Mouse (Mus musculus): ENCODE data around the gene Arhgap33. TPM values are rescaled to one million over a fixed set of nuclear protein-coding genes. Genes with fewer than 3 reads are reported as not detected.

Arhgap33 gene
- polyA plus RNA-seq, 1 experiment, result 276 TPM

DNA sequence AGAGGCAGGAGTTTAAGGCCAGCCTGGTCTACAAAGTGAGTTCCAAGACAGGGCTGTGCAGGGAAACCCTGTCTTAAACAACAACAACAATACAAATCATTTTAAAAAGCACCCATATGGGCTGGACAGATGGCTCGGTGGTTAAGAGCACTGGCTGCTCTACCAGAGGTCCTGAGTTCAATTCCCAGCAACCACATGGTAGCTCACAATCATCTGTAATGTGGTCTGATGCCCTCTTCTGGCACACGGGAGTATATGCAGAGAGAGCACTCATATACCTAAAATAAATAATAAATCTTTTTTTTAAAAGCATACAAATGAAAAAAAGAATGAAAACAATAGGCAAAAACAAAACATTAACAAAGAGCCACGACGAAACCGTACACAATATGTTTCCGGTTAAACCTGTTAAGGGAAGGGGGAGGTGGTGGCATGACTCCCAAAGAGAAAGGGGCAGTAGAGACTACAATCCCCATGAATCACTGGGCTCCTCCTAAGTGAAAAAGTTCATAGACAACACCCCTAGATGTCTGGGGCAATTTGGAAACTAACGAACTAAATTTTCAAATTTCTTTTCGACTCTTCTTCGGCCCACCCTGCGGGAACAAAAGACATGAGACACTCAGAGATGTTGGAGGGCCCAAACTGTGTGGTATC, 16.7 kb upstream of the Arhgap33 start:
- peak; percentile 92 for DNase-seq (ENCODE audit: low read depth)
- TF ChIP-seq POLR2A (IDR thresholded peaks at IDR 0.05; ENCODE audit: borderline replicate concordance, extremely low read depth, insufficient read depth, insufficient read length, poor library complexity, severe bottlenecking) (no peak), CTCF (IDR thresholded peaks at IDR 0.05; ENCODE audit: borderline replicate concordance, extremely low read depth, insufficient read depth, insufficient read length) (peak; percentile 28; the same call in 1 of the 2 replicates)

- DNase-seq (ENCODE audit: low read depth), result no peak
- no peak for TF ChIP-seq CTCF (IDR thresholded peaks at IDR 0.05; ENCODE audit: borderline replicate concordance, extremely low read depth, insufficient read depth, insufficient read length)
- TF ChIP-seq POLR2A (IDR thresholded peaks at IDR 0.05; ENCODE audit: borderline replicate concordance, extremely low read depth, insufficient read depth, insufficient read length, poor library complexity, severe bottlenecking), result no peak
Observed at GRCm38 (mm10) chr7:30550603-30551002, 15.7 kb upstream of the Arhgap33 start.

- no peak for DNase-seq (ENCODE audit: low read depth)
- TF ChIP-seq CTCF (IDR thresholded peaks at IDR 0.05; ENCODE audit: borderline replicate concordance, extremely low read depth, insufficient read depth, insufficient read length), result no peak
- no peak for TF ChIP-seq POLR2A (IDR thresholded peaks at IDR 0.05; ENCODE audit: borderline replicate concordance, extremely low read depth, insufficient read depth, insufficient read length, poor library complexity, severe bottlenecking)
Observed at GRCm38 (mm10) chr7:30549880-30550279, 15.0 kb upstream of the Arhgap33 start.

- no peak for DNase-seq (ENCODE audit: low read depth)
- TF ChIP-seq CTCF (IDR thresholded peaks at IDR 0.05; ENCODE audit: borderline replicate concordance, extremely low read depth, insufficient read depth, insufficient read length), result no peak
- TF ChIP-seq POLR2A (IDR thresholded peaks at IDR 0.05; ENCODE audit: borderline replicate concordance, extremely low read depth, insufficient read depth, insufficient read length, poor library complexity, severe bottlenecking), result no peak
Observed at GRCm38 (mm10) chr7:30544327-30544726, 9.5 kb upstream of the Arhgap33 start.

- no peak for TF ChIP-seq CTCF (IDR thresholded peaks at IDR 0.05; ENCODE audit: borderline replicate concordance, extremely low read depth, insufficient read depth, insufficient read length)
- TF ChIP-seq POLR2A (IDR thresholded peaks at IDR 0.05; ENCODE audit: borderline replicate concordance, extremely low read depth, insufficient read depth, insufficient read length, poor library complexity, severe bottlenecking), result no peak
- no peak for DNase-seq (ENCODE audit: low read depth)
Observed at GRCm38 (mm10) chr7:30540572-30540971, 5.7 kb upstream of the Arhgap33 start.

DNA sequence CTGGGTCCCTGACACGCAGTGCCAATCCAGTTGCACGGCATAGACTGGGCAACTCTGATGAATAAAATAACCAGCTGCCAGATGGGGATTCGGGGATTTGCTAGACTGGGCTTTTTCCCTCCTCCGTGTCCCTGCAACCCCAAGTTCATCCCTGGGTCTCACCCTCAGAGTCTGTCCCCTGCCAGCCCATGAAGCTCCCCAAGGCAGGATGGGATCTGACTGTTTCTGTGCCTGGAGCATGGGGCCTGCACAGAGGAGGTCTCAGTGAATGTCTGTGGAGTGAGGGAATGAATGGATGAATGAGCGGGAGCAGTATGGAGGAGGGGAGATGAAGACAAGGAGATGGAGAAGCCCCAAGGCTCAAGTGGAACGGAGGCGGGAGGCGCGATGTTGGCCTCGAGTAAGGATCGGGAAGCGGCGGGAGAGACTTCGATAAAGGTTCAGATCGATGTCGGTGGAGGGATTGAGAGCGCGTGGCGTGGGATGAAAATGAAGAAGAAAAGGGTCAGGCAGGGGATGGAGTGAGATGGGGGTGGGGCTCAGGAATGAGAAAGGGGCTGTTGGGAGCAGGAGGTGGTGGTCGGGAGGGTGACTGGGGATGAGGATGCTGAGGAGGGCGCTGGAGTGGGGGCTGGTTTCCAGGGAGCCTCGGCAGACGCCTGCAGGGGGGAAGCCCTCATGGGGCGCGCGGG, 773 bp downstream of the Arhgap33 start:
- DNase-seq (ENCODE audit: low read depth), result peak; percentile 68

GRCm38 (mm10) chr7:30532931-30533330, 1.9 kb downstream of the Arhgap33 start:
- peak; percentile 55 for DNase-seq (ENCODE audit: low read depth)
- TF ChIP-seq POLR2A (IDR thresholded peaks at IDR 0.05; ENCODE audit: borderline replicate concordance, extremely low read depth, insufficient read depth, insufficient read length, poor library complexity, severe bottlenecking), result no peak
- no peak for TF ChIP-seq CTCF (IDR thresholded peaks at IDR 0.05; ENCODE audit: borderline replicate concordance, extremely low read depth, insufficient read depth, insufficient read length)

More for the DNA sequence above, 773 bp downstream of the Arhgap33 start:
- TF ChIP-seq CTCF (IDR thresholded peaks at IDR 0.05; ENCODE audit: borderline replicate concordance, extremely low read depth, insufficient read depth, insufficient read length), result no peak
- no peak for TF ChIP-seq POLR2A (IDR thresholded peaks at IDR 0.05; ENCODE audit: borderline replicate concordance, extremely low read depth, insufficient read depth, insufficient read length, poor library complexity, severe bottlenecking)

- no peak for TF ChIP-seq POLR2A (IDR thresholded peaks at IDR 0.05; ENCODE audit: borderline replicate concordance, extremely low read depth, insufficient read depth, insufficient read length, poor library complexity, severe bottlenecking)
Observed at GRCm38 (mm10) chr7:30531291-30531815, 3.5 kb downstream of the Arhgap33 start.

DNA sequence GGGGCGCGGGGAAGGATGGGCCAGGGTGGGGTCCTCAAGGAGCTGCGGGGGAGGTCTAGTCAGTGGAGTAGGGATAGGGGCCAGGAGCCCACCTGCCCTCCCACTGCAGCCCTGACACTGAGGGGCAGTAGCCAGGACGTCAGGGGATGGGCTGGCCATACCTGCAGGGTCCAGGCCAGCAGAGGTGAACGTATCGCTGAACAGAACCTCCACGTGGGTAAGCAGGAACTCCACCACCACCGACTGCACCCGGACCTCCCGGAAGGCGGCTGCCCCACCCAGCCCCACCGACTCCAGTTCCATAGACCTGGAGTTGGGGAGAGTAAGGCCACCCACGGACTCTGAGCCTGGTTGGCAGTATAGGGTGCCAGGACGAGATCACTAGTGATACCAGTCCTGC, 7.9 kb downstream of the Arhgap33 start:
- DNase-seq (ENCODE audit: low read depth), result no peak

More at GRCm38 (mm10) chr7:30531291-30531815, 3.5 kb downstream of the Arhgap33 start:
- DNase-seq (ENCODE audit: low read depth), result no peak

DNA sequence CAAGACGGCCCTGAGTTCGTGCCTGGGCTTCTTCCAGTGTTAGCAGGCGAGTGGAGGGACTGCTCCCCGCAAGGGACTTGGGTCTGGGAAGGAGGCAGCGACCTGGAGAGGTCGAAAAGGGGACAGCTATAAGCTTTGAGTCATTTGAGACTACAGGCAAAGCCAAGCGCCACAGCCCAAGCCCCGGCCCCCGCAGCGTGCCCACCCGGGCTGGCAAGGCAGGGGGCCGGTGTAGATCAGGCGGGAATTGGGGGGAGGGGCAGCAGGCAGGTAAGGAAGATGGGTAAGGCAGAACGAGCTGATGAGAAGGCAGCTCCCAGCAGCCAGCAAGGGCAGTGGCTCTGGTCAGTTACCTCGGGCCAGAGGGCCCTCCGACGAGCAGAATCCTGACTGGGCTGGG, 8.5 kb downstream of the Arhgap33 start:
- no peak for TF ChIP-seq CTCF (IDR thresholded peaks at IDR 0.05; ENCODE audit: borderline replicate concordance, extremely low read depth, insufficient read depth, insufficient read length)
- no peak for TF ChIP-seq POLR2A (IDR thresholded peaks at IDR 0.05; ENCODE audit: borderline replicate concordance, extremely low read depth, insufficient read depth, insufficient read length, poor library complexity, severe bottlenecking)

More for the DNA sequence above, 7.9 kb downstream of the Arhgap33 start:
- TF ChIP-seq CTCF (IDR thresholded peaks at IDR 0.05; ENCODE audit: borderline replicate concordance, extremely low read depth, insufficient read depth, insufficient read length) (no peak), POLR2A (IDR thresholded peaks at IDR 0.05; ENCODE audit: borderline replicate concordance, extremely low read depth, insufficient read depth, insufficient read length, poor library complexity, severe bottlenecking) (no peak)

DNA sequence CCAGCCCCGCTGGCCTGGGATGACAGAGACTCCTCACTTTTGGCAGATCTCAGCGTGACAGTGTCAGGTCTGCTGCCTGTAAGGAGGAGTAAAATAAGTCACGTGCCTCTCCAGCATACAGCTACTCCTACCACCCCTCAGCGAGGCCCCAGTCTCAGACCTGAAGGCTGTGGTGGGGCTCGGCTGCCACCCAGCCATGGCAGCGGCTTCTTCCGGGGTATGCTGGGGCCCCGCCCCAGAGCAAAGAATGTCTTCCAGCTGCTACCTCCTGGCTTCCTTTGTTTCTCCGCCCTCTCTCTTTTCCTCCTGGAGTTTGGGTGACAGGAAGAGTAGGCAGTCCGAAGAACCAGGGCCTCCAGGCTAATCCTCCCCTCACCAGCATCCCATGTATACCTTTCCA, 8.9 kb downstream of the Arhgap33 start:
- no peak for DNase-seq (ENCODE audit: low read depth)
- TF ChIP-seq CTCF (IDR thresholded peaks at IDR 0.05; ENCODE audit: borderline replicate concordance, extremely low read depth, insufficient read depth, insufficient read length) (no peak), POLR2A (IDR thresholded peaks at IDR 0.05; ENCODE audit: borderline replicate concordance, extremely low read depth, insufficient read depth, insufficient read length, poor library complexity, severe bottlenecking) (no peak)

More for the DNA sequence above, 8.5 kb downstream of the Arhgap33 start:
- DNase-seq (ENCODE audit: low read depth), result no peak
